Mouse (Mus musculus) R1 (cell line): ENCODE data around the gene Ltbp4.
A peak's percentile ranks its signal among the peaks of the same experiment; 100 is the strongest.

Experiments used
- DNase-seq: peaks from one replicate; pipeline ENCODE4 v3.0.0-alpha.2; 2018; ENCODE audit warnings: low read depth, low spot score

Ltbp4 gene

GRCm38 (mm10) chr7:27337175-27337853 is at the start of gene Ltbp4:
TSS of gene Ltbp4 (minus strand) at chr7:27337692.
- DNase-seq, result peak; percentile 94

GRCm38 (mm10) chr7:27384731-27385130 is 47.2 kb upstream of the Ltbp4 start:
- DNase-seq, result peak; percentile 73

GRCm38 (mm10) chr7:27384134-27384533 is 46.6 kb upstream of the Ltbp4 start:
- DNase-seq, result no peak

- DNase-seq, result peak; percentile 83
These were observed 45.7 kb upstream of the Ltbp4 start for GRCm38 (mm10) chr7:27383233-27383632.

GRCm38 (mm10) chr7:27381560-27381959 is 44.1 kb upstream of the Ltbp4 start:
- no peak for DNase-seq

- peak; percentile 84 for DNase-seq
These were observed 43.5 kb upstream of the Ltbp4 start for GRCm38 (mm10) chr7:27381009-27381408.

GRCm38 (mm10) chr7:27379836-27380235 is 42.3 kb upstream of the Ltbp4 start:
- no peak for DNase-seq

GRCm38 (mm10) chr7:27378431-27378830 is 40.9 kb upstream of the Ltbp4 start:
- peak; percentile 88 for DNase-seq

- DNase-seq, result no peak
These were observed 37.8 kb upstream of the Ltbp4 start for GRCm38 (mm10) chr7:27375274-27375673.

- no peak for DNase-seq
These were observed 34.4 kb upstream of the Ltbp4 start for GRCm38 (mm10) chr7:27371715-27372462.

GRCm38 (mm10) chr7:27369111-27369510 is 31.6 kb upstream of the Ltbp4 start:
- DNase-seq, result no peak

GRCm38 (mm10) chr7:27367976-27368375 is 30.5 kb upstream of the Ltbp4 start:
- peak; percentile 95 for DNase-seq

- DNase-seq, result peak; percentile 90
These were observed 28.8 kb upstream of the Ltbp4 start for GRCm38 (mm10) chr7:27366082-27366844.

GRCm38 (mm10) chr7:27364379-27364778 is 26.9 kb upstream of the Ltbp4 start:
- DNase-seq, result no peak

- DNase-seq, result peak; percentile 100
These were observed 23.9 kb upstream of the Ltbp4 start for GRCm38 (mm10) chr7:27361283-27361946.

GRCm38 (mm10) chr7:27360749-27361148 is 23.3 kb upstream of the Ltbp4 start:
- peak; percentile 54 for DNase-seq

GRCm38 (mm10) chr7:27359706-27360358 is 22.3 kb upstream of the Ltbp4 start:
- DNase-seq, result peak; percentile 87

GRCm38 (mm10) chr7:27359162-27359561 is 21.7 kb upstream of the Ltbp4 start:
- DNase-seq, result peak; percentile 66

- DNase-seq, result peak; percentile 71
These were observed 20.1 kb upstream of the Ltbp4 start for GRCm38 (mm10) chr7:27357595-27357978.

GRCm38 (mm10) chr7:27356861-27357594 is 19.5 kb upstream of the Ltbp4 start, which contains the start of gene Gm20479:
TSS of gene Gm20479 (minus strand) at chr7:27357419.
- DNase-seq, result peak; percentile 70
